16 mouse cellular contexts compared by ENCODE assay signal in the genomic region with DNA sequence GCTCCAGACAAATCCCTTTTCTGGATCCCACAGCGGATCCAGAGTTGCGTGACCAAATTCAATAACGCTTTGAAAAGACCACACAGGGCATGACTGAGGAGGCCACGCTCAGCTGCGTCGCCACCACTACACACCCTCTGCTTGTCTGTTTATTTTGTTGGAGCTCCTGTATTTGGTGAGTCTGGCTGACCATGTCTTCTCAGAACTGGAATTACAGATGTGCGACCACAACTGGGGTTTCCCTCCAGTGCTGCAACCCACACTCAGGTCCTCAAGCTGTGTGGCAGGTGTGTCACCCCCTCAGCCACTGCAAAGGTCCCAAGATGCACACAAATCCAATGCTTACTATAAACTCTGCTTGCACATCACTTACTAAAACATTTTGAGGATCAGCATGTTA.
"Had no signal": no experiment of that assay in that cellular context is flagged by ENCODE, and none has a peak within 500 bp of the region (broad histone marks: within the 10 kb centered on the region; RNA-seq: fewer than 3 reads in every experiment).

No protein-coding gene starts in this region.

- H3K4me2 ChIP-seq: neural tube, embryonic 12.5 days; neural tube, embryonic 13.5 days; neural tube, embryonic 15.5 days; stomach, embryonic 15.5 days had no signal

- H3K9me3 ChIP-seq: neural tube, embryonic 12.5 days; neural tube, embryonic 13.5 days; neural tube, embryonic 15.5 days; stomach, embryonic 15.5 days had no signal

- DNase-seq: retina, postnatal 1 day; right cerebral cortex, adult 18-20 months; right cerebral cortex, postnatal 14 days; right cerebral cortex, postnatal 25 days; right cerebral cortex, postnatal 4 days; spleen, adult 18-20 months; thymus, adult 18-20 months; thymus, adult 2 months; thymus, postnatal 14 days; thymus, postnatal 25 days; thymus, postnatal 36 days had no signal

- H3K4me3 ChIP-seq: neural tube, embryonic 12.5 days; neural tube, embryonic 13.5 days; neural tube, embryonic 15.5 days; stomach, embryonic 15.5 days had no signal

- H3K36me3 ChIP-seq: neural tube, embryonic 12.5 days; neural tube, embryonic 13.5 days; neural tube, embryonic 15.5 days; stomach, embryonic 15.5 days had no signal

- H3K4me1 ChIP-seq: neural tube, embryonic 12.5 days; neural tube, embryonic 13.5 days; neural tube, embryonic 15.5 days had no signal

- H3K9ac ChIP-seq: neural tube, embryonic 12.5 days; neural tube, embryonic 13.5 days; neural tube, embryonic 15.5 days; stomach, embryonic 15.5 days had no signal

- H3K27ac ChIP-seq: neural tube, embryonic 12.5 days; neural tube, embryonic 13.5 days; neural tube, embryonic 15.5 days; stomach, embryonic 15.5 days; stomach, postnatal 0 days had no signal

- H3K27me3 ChIP-seq: neural tube, embryonic 12.5 days; neural tube, embryonic 13.5 days; neural tube, embryonic 15.5 days; stomach, embryonic 15.5 days had no signal
